Mouse (Mus musculus) hindbrain, embryonic 12.5 days (tissue): Measurements from ENCODE around the gene Pigm. TPM values are rescaled to one million over a fixed set of nuclear protein-coding genes. Genes with fewer than 3 reads are reported as not detected.

Source experiments
- ATAC-seq: fragments of 200-750 bp; cut with Nextera tagmentation; 2 replicates; pipeline ENCODE4 v1.8.0; 2017; ENCODE audit warnings: moderate TSS enrichment; ENCODE audit not compliant: low FRiP score
- H3K27ac ChIP-seq: fragments of 300-500 bp; sonication (generic); 2 replicates; pipeline ENCODE4 v1.5.1; 2016; ENCODE audit warnings: mild to moderate bottlenecking
- H3K27me3 ChIP-seq: fragments of 300-500 bp; sonication (generic); 2 replicates; pipeline ENCODE4 v1.6.1; 2016; ENCODE audit warnings: mild to moderate bottlenecking
- H3K36me3 ChIP-seq: fragments of 300-500 bp; sonication (generic); 2 replicates; pipeline ENCODE4 v1.6.1; 2016; ENCODE audit warnings: mild to moderate bottlenecking
- H3K4me1 ChIP-seq: fragments of 300-500 bp; sonication (generic); 2 replicates; pipeline ENCODE4 v1.6.1; 2016
- H3K4me2 ChIP-seq: fragments of 300-500 bp; sonication (generic); replicated peaks from 2 replicates; pipeline ENCODE4 v1.6.1; 2016; ENCODE audit warnings: mild to moderate bottlenecking
- H3K4me3 ChIP-seq: fragments of 300-500 bp; sonication (generic); 2 replicates; pipeline ENCODE4 v1.5.1; 2016; ENCODE audit warnings: mild to moderate bottlenecking
- H3K9ac ChIP-seq: fragments of 300-500 bp; sonication (generic); 2 replicates; pipeline ENCODE4 v1.6.1; 2016; ENCODE audit warnings: mild to moderate bottlenecking, moderate library complexity
- H3K9me3 ChIP-seq: fragments of 300-500 bp; sonication (generic); replicated peaks from 2 replicates; pipeline ENCODE4 v1.6.1; 2016; ENCODE audit warnings: mild to moderate bottlenecking
- WGBS: fragments of 180-500 bp; shearing (Covaris S2); methylation state at CpG from one replicate; pipeline ENCODE4 v1.1.7; 2016; 5-methylcytosine and 5-hydroxymethylcytosine counted together
- polyA plus RNA-seq: library from polyadenylated mRNA; unstranded; fragments of >200 nt; fragmentation: Nextera tagmentation; extraction: Ambion mirVana; gene quantifications from 2 replicates; pipeline ENCODE4 v1.2.1, GENCODE M21; 2016

Gene Pigm
- polyA plus RNA-seq, 1 experiment from 2014 or later, result 9.8 TPM

DNA sequence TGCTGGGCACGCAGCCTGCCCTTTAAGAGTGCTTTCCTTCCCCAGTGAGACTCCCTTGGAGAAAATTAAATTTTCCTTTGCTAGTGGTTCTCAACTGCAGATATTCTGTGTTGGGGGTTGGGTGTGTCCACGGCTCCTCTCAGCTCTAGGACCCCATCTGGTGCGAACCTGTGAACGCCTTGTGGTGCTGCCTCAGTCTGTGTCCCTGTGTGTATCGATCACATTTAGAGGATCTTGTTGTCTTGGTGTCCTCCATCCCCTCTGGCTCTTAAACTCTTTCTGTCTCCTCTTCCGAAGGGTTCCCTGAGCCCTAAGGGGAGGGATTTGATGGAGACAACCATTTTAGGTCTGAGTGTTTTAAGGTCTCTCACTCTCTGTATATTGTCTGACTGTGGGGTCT lies 43.8 kb downstream of the Pigm start:
- H3K4me2 ChIP-seq, result no peak overlapping the region
- no peak overlapping the region for H3K27ac ChIP-seq
- no peak overlapping the region for H3K9ac ChIP-seq
- peaks cover 2% of the 10 kb centered on the region; the same call in 1 of the 2 replicates for H3K4me1 ChIP-seq
- no peaks in the 10 kb centered on the region for H3K36me3 ChIP-seq
- no peaks in the 10 kb centered on the region for H3K9me3 ChIP-seq
- WGBS, result 79% methylated on average over 6 of the region's 6 CpGs
- H3K27me3 ChIP-seq, result no peaks in the 10 kb centered on the region
- no peak for ATAC-seq
- H3K4me3 ChIP-seq, result no peak overlapping the region

DNA sequence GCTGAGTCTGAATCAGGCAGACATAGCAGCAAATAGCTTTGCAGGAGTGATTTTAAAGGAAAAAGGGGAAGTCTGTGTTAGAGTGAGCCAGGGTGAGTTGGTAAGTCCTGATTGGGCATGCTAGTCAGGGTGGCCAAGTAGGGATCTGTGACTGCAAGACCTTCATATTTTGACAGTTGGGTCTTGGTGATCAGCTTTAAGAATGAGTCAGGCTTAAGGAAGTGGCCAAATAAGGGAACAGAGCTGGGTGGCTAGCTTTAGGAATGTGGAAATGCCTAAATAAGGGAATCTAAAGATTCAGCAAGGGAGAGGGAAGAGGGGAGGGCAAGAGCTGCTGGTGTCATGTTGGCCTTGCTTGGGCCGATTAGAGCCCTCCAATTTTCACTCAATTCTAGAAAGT lies 47.0 kb downstream of the Pigm start:
- H3K4me2 ChIP-seq, result no peak overlapping the region
- H3K4me1 ChIP-seq, result no peaks in the 10 kb centered on the region
- H3K9me3 ChIP-seq, result no peaks in the 10 kb centered on the region
- H3K36me3 ChIP-seq, result no peaks in the 10 kb centered on the region
- H3K9ac ChIP-seq, result no peak overlapping the region
- WGBS, result 60% methylated on average over 1 of the region's 1 CpGs
- ATAC-seq, result no peak
- H3K27ac ChIP-seq, result no peak overlapping the region
- no peaks in the 10 kb centered on the region for H3K27me3 ChIP-seq
- no peak overlapping the region for H3K4me3 ChIP-seq

DNA sequence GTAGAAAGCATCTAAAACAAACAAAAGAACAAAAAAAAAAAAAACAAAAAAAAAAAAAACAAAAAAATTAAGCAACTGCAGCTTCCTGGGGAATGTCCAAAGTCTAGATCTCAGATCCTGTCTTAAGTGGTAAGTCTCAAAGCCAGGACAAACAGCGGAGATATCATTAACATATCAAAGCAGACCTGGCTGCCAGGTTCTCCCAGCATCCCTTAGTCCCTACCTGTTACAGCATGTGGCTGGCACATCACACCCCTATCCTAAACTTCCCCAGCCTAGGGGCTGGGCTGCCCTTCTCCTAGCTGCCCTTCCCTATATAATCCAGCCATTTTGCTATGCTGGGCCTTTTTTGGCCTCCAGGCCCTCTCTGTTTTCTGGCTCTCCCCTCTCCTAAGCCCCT lies 50.1 kb downstream of the Pigm start:
- Histone ChIP-seq H3K4me2 (no peak overlapping the region), H3K36me3 (no peaks in the 10 kb centered on the region), H3K9ac (no peak overlapping the region), H3K4me1 (no peaks in the 10 kb centered on the region), H3K27ac (no peak overlapping the region), H3K27me3 (no peaks in the 10 kb centered on the region), H3K9me3 (no peaks in the 10 kb centered on the region), H3K4me3 (no peak overlapping the region)
- ATAC-seq, result no peak
- WGBS, result 48% methylated on average over 1 of the region's 1 CpGs

DNA sequence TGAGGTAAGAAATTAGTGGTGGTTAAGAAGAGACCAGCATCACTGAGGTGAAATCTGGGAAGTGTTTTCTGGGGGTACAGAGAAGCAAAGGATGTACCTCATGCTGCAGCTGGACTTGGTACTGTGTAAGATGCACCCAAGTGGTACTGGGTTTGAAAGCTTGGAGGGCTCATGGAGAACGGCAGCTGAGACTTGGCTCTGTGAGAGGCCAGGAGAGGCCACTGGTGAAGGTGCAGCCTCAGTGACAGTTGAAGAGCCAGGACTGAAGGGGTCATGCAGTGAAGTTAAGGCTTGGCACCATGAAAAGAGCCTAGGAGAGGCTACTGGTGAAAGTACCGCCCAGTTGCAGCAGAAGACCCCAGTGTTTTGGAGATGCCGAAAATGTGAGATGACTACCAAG lies 51.5 kb downstream of the Pigm start:
- Histone ChIP-seq H3K9ac (no peak overlapping the region), H3K27ac (no peak overlapping the region), H3K4me1 (no peaks in the 10 kb centered on the region), H3K36me3 (no peaks in the 10 kb centered on the region), H3K9me3 (no peaks in the 10 kb centered on the region), H3K4me3 (no peak overlapping the region), H3K27me3 (no peaks in the 10 kb centered on the region), H3K4me2 (no peak overlapping the region)
- WGBS, result 92% methylated on average over 3 of the region's 3 CpGs
- no peak for ATAC-seq

DNA sequence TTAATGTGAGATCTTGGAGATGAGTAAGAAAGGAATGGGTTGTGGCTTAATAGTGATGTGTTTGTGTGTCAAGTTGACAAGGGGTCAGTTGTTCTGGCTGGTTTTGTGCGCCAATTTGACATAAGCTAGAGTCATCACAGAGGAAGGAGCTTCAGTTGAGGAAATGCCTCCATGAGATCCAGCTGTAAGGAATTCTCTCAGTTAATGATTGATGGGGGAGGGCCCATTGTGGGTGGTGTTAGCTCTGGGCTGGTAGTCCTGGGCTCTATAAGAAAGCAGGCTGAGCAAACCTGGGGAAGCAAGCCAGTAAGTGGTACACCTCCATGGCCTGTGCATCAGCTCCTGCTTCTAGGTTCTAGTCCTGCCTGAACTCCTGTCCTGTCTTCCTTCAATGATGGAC lies 52.3 kb downstream of the Pigm start:
- Histone ChIP-seq H3K4me3 (no peak overlapping the region), H3K9me3 (no peaks in the 10 kb centered on the region), H3K4me1 (no peaks in the 10 kb centered on the region), H3K27me3 (no peaks in the 10 kb centered on the region), H3K4me2 (no peak overlapping the region), H3K27ac (no peak overlapping the region), H3K9ac (no peak overlapping the region), H3K36me3 (no peaks in the 10 kb centered on the region)
- no peak for ATAC-seq
- 71% methylated on average over 1 of the region's 1 CpGs for WGBS

DNA sequence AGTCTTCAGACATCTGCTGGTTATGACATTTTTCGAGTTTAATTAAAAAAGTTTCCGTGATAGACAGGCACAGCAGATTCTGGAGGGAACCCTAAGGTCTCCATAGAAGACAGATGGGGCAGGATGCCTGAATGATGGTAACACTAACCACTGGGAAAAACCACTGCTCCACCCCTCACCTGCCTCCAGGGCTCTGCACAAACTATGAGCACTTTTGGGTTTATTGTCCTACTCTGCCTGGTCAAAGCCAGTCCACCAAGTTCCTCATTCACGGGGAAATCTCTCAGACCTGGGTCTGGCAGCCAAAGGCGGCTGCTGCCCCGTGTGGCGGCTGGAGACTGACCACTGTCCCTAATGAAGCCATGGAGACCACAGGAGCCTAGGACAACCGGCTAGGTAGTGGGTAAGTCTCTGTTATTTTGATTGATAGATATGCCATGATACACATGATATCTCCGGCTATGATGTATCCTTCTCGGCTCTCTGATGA lies 54.4 kb downstream of the Pigm start:
- Histone ChIP-seq H3K4me3 (no peak overlapping the region), H3K4me1 (no peaks in the 10 kb centered on the region), H3K36me3 (no peaks in the 10 kb centered on the region), H3K27ac (no peak overlapping the region), H3K27me3 (no peaks in the 10 kb centered on the region), H3K4me2 (no peak overlapping the region), H3K9ac (no peak overlapping the region), H3K9me3 (no peaks in the 10 kb centered on the region)
- ATAC-seq, result no peak
- WGBS, result 55% methylated on average over 9 of the region's 9 CpGs

DNA sequence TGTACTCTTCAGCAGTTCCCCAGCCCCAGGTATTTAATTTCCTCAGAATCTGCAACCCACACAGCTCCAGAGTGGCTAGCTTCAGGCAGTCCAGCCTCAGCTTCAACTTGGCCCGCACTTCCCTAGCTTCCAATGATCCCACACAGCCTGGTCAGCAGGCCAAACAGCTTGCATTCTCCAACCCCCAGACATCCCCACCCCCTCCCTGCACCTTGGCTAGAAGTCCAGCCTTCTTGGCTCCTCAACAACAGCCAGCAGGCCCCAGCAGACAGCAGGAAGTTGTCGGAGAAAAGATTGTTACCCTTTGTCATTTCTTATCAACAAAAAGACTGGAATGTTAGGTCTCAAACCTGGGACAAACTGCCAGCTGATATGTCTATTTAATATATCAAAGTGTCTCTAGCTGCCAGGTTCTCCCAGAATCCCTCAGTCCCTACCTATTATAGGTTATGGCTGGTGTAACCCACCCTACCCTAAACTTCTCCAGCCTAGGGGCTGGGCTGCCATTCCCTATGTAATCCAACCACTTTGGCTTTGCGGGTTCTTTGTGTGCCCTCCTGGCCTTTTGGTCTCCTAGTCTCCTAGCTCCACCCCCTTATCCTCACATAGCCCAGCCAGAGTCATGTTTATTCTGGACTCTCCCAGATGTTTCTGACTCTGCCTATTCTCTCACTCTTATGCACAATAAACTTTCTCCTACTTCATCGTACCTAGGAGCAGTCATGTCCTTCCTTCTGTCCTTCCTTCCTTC lies 55.7 kb downstream of the Pigm start:
- Histone ChIP-seq H3K9ac (no peak overlapping the region), H3K4me2 (no peak overlapping the region), H3K9me3 (no peaks in the 10 kb centered on the region), H3K27me3 (no peaks in the 10 kb centered on the region), H3K4me1 (no peaks in the 10 kb centered on the region), H3K27ac (no peak overlapping the region), H3K36me3 (no peaks in the 10 kb centered on the region), H3K4me3 (no peak overlapping the region)
- ATAC-seq, result no peak
- WGBS, result 51% methylated on average over 4 of the region's 4 CpGs

DNA sequence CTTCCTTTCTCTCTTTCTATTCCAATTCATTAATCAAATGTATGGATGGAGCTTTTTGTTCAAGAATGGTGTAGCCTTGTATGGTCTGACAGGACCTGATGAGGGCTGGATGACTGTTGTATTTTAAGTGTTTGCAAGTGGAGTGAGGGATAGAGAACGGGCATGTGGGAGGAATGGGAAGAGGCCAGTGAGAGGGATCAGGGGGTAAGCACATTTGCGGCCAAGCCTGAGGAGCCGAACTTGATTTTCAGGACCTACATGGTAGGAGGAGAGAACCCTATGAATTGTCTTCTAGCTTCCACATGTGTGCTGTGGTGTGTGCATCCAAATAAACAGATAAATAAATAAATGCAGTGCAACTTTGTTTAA lies 56.2 kb downstream of the Pigm start:
- H3K27ac ChIP-seq, result no peak overlapping the region
- 89% methylated on average over 3 of the region's 3 CpGs for WGBS
- no peaks in the 10 kb centered on the region for H3K9me3 ChIP-seq
- no peaks in the 10 kb centered on the region for H3K4me1 ChIP-seq
- no peak overlapping the region for H3K4me2 ChIP-seq
- H3K27me3 ChIP-seq, result no peaks in the 10 kb centered on the region
- ATAC-seq, result no peak
- no peak overlapping the region for H3K4me3 ChIP-seq
- no peak overlapping the region for H3K9ac ChIP-seq
- no peaks in the 10 kb centered on the region for H3K36me3 ChIP-seq

DNA sequence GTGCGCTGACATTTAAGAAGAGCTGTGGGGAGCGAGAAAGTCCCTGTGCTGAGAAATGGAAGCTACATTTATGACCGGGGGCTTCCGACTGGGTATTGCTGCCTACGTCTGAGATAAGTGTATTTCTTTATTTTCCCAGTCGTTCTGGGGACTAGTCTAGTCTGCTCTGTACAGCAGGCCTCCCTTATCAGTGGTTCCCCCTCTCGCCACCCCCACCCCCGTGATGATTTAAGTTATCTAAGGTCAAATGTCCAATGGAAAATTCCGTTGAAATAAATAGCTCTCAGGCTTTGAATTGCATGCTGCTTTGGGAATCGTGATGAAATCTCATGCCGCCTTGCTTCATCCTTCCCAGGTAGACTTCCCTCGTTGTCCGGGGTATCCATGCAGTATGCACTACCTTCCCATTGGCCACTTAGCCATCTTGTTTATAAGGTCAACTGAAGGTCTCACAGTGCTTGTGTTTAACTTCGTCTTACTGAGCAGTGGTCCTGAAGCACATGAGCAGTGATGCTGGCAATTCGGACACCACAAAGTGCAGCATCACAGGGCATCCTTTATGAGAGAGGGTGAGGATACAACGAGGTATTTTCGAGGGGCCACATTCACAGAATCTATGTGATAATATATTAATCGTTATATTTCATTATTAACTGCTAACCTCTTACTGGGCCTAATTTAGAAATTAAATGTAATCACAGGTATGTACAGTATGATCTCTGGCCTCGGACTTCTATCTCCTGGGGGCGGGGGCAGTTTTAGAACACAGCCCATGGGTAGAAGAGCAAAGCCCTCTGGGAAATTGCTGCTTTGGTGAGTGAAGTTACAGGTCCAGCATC lies 56.9 kb downstream of the Pigm start:
- H3K4me2 ChIP-seq, result no peak overlapping the region
- ATAC-seq, result no peak
- no peak overlapping the region for H3K27ac ChIP-seq
- no peak overlapping the region for H3K9ac ChIP-seq
- no peaks in the 10 kb centered on the region for H3K27me3 ChIP-seq
- no peak overlapping the region for H3K4me3 ChIP-seq
- H3K36me3 ChIP-seq, result no peaks in the 10 kb centered on the region
- no peaks in the 10 kb centered on the region for H3K4me1 ChIP-seq
- WGBS, result 89% methylated on average over 20 of the region's 20 CpGs
- H3K9me3 ChIP-seq, result no peaks in the 10 kb centered on the region

Other genes starting within 250 kb of the Pigm start
- gene Pex19, start 249.8 kb upstream of the Pigm start, polyA plus RNA-seq, result 178 and 183 TPM in 2 replicates
- gene Dcaf8, start 228.5 kb upstream of the Pigm start, polyA plus RNA-seq, result 136 and 137 TPM in 2 replicates
- gene Pea15a, start 169.7 kb upstream of the Pigm start, polyA plus RNA-seq, result 322 and 363 TPM in 2 replicates
- gene Casq1, start 156.7 kb upstream of the Pigm start, polyA plus RNA-seq, result 2.3 and 3.8 TPM in 2 replicates
- not detected in 2 replicates for gene Atp1a4, start 118.1 kb upstream of the Pigm start, polyA plus RNA-seq
- 147 and 159 TPM in 2 replicates for gene Igsf8, start 114.9 kb upstream of the Pigm start, polyA plus RNA-seq
- gene Atp1a2, start 78.5 kb upstream of the Pigm start, polyA plus RNA-seq, result 13.7 and 16.1 TPM in 2 replicates
- 1.2 and 2.0 TPM in 2 replicates for gene Kcnj9, start 47.2 kb upstream of the Pigm start, polyA plus RNA-seq
- gene Kcnj10, start 35.3 kb upstream of the Pigm start, polyA plus RNA-seq, result 0.53 and 0.83 TPM in 2 replicates
- gene Slamf9, start 98.8 kb downstream of the Pigm start, polyA plus RNA-seq, result 0.27 and 0.40 TPM in 2 replicates
- 69.9 and 82.2 TPM in 2 replicates for gene Igsf9, start 105.2 kb downstream of the Pigm start, polyA plus RNA-seq
- gene Tagln2, start 123.5 kb downstream of the Pigm start, polyA plus RNA-seq, result 53.2 and 64.5 TPM in 2 replicates
- 3.3 and 4.4 TPM in 2 replicates for gene Cfap45, start 144.3 kb downstream of the Pigm start, polyA plus RNA-seq
- 0.41 TPM in 1 of 2 replicates, not detected in the other for gene Vsig8, start 179.4 kb downstream of the Pigm start, polyA plus RNA-seq
- not detected in 2 replicates for gene Slamf8, start 214.0 kb downstream of the Pigm start, polyA plus RNA-seq
- gene Fcrl6, start 226.0 kb downstream of the Pigm start, polyA plus RNA-seq, result 0.34 TPM in 1 of 2 replicates, not detected in the other